ENCODE assay signal across 8 mouse cellular contexts in genomic region chr12:84407874-84408818, GRCm38 (mm10). TPM values are rescaled to one million over a fixed set of nuclear protein-coding genes. Genes with fewer than 3 reads are reported as not detected.
DNase-seq lines count a peak whose midpoint lies in the region; ATAC-seq and TF ChIP-seq lines count a peak whose summit lies in the region.

No protein-coding gene starts in this region.

- peak overlapping the region; percentile 94 for H3K27ac ChIP-seq in left cerebral cortex, adult 2 months
- H3K27ac ChIP-seq in forebrain, embryonic 16.5 days (ENCODE audit: low read length): peak overlapping the region; percentile 46
- peak overlapping the region; percentile 85 for H3K27ac ChIP-seq in intestine, postnatal 0 days (ENCODE audit: low read depth, low read length)
- peak overlapping the region; percentile 69 for H3K27ac ChIP-seq in lung, embryonic 14.5 days (ENCODE audit: low read depth)
- H3K27ac ChIP-seq in olfactory bulb, adult 2 months (ENCODE audit: insufficient read depth, low read depth, low read length): peak overlapping the region; percentile 76

- no peak for TF ChIP-seq POLR2A in olfactory bulb, adult 2 months (IDR thresholded peaks at IDR 0.05; ENCODE audit: insufficient read depth, low read depth, low read length)

- peaks cover 13% of the 10 kb centered on the region for H3K4me1 ChIP-seq in forebrain, embryonic 16.5 days (replicated peaks; ENCODE audit: control insufficient read depth, insufficient read depth, low read length)
- H3K4me1 ChIP-seq in intestine, postnatal 0 days (replicated peaks; ENCODE audit: control insufficient read depth, insufficient read depth, low read length): no peaks in the 10 kb centered on the region
- H3K4me1 ChIP-seq in lung, embryonic 14.5 days (ENCODE audit: insufficient read depth): peaks cover 3% of the 10 kb centered on the region; the same call in 1 of the 2 replicates
- H3K4me1 ChIP-seq in olfactory bulb, adult 2 months (ENCODE audit: control insufficient read depth, insufficient read depth, low read length): no peaks in the 10 kb centered on the region

- H3K9ac ChIP-seq in forebrain, embryonic 16.5 days (replicated peaks; ENCODE audit: low read depth, low read length): peak overlapping the region; percentile 92
- H3K9ac ChIP-seq in intestine, postnatal 0 days (ENCODE audit: low read depth, low read length): peak overlapping the region; percentile 75
- H3K9ac ChIP-seq in lung, embryonic 14.5 days: peak overlapping the region; percentile 74

- intact Hi-C loops in left cerebral cortex, adult 2 months (cut with DNase I): loop anchor here (5.0 kb wide), 1 partner anchor 91 kb away; the partner anchor contains the start of gene Zfp410
- intact Hi-C loops in left cerebral cortex, postnatal 4 days (cut with DNase I): no loop called here

- no peak; the same call in 1 of the 2 replicates for TF ChIP-seq CTCF in left cerebral cortex, adult 2 months (IDR thresholded peaks at IDR 0.05)
- TF ChIP-seq CTCF in intestine, postnatal 0 days (IDR thresholded peaks at IDR 0.05; ENCODE audit: low read depth): no peak; the same call in 1 of the 2 replicates
- TF ChIP-seq CTCF in lung, embryonic 14.5 days (IDR thresholded peaks at IDR 0.05; ENCODE audit: low read depth): no peak
- no peak for TF ChIP-seq CTCF in olfactory bulb, adult 2 months (IDR thresholded peaks at IDR 0.05; ENCODE audit: insufficient read depth, low read depth, low read length)

- peak; percentile 18 to 22 for DNase-seq in left cerebral cortex, adult 2 months (ENCODE audit: extremely low spot score in 1 of 2, low spot score in 2 of 2)
- no peak for DNase-seq in left cerebral cortex, postnatal 4 days
- DNase-seq in c-Kit-positive CD71-positive TER-119-positive erythroid progenitor cells, embryonic 14.5 days (ENCODE audit: low spot score): peak; percentile 47
- peak; percentile 39 for DNase-seq in lung, embryonic 14.5 days
- no peak for DNase-seq in layer of hippocampus, adult 11-12 months (ENCODE audit: low spot score)

- no peaks in the 10 kb centered on the region for H3K9me3 ChIP-seq in forebrain, embryonic 16.5 days (ENCODE audit: control insufficient read depth, low read length)
- H3K9me3 ChIP-seq in intestine, postnatal 0 days (ENCODE audit: control insufficient read depth): no peaks in the 10 kb centered on the region
- H3K9me3 ChIP-seq in lung, embryonic 14.5 days (ENCODE audit: low read depth, low read length): no peaks in the 10 kb centered on the region

- WGBS in forebrain, embryonic 16.5 days: 2% methylated on average over 44 of the region's 52 CpGs
- WGBS in intestine, postnatal 0 days: under 1% methylated on average over 52 of the region's 52 CpGs
- 1% methylated on average over 46 of the region's 52 CpGs for WGBS in lung, embryonic 14.5 days
- 1% methylated on average over 52 of the region's 52 CpGs for WGBS in olfactory bulb, adult 2 months

- H3K4me2 ChIP-seq in forebrain, embryonic 16.5 days (ENCODE audit: low read length): peak overlapping the region; percentile 95
- H3K4me2 ChIP-seq in intestine, postnatal 0 days (replicated peaks; ENCODE audit: low read depth): peak overlapping the region; percentile 95
- peak overlapping the region; percentile 96 for H3K4me2 ChIP-seq in lung, embryonic 14.5 days

- H3K27me3 ChIP-seq in forebrain, embryonic 16.5 days (replicated peaks; ENCODE audit: control insufficient read depth, insufficient read depth, low read length): no peaks in the 10 kb centered on the region
- no peaks in the 10 kb centered on the region for H3K27me3 ChIP-seq in intestine, postnatal 0 days (replicated peaks; ENCODE audit: control insufficient read depth, insufficient read depth, low read length)
- no peaks in the 10 kb centered on the region for H3K27me3 ChIP-seq in lung, embryonic 14.5 days (ENCODE audit: insufficient read depth, low read length)

- H3K36me3 ChIP-seq in forebrain, embryonic 16.5 days (ENCODE audit: control insufficient read depth, insufficient read depth): no peaks in the 10 kb centered on the region
- H3K36me3 ChIP-seq in intestine, postnatal 0 days (ENCODE audit: control insufficient read depth, insufficient read depth): no peaks in the 10 kb centered on the region
- H3K36me3 ChIP-seq in lung, embryonic 14.5 days (ENCODE audit: insufficient read depth): no peaks in the 10 kb centered on the region

- ATAC-seq in forebrain, embryonic 16.5 days: peak; percentile 30
- peak; percentile 46 for ATAC-seq in intestine, postnatal 0 days
- peak; percentile 76 for ATAC-seq in lung, embryonic 14.5 days (ENCODE audit: insufficient read depth)

- peak overlapping the region; percentile 67 for H3K4me3 ChIP-seq in left cerebral cortex, adult 2 months
- H3K4me3 ChIP-seq in forebrain, embryonic 16.5 days (replicated peaks; ENCODE audit: low read length): peak overlapping the region; percentile 88
- H3K4me3 ChIP-seq in intestine, postnatal 0 days (ENCODE audit: low read depth, low read length): peak overlapping the region; percentile 79
- peak overlapping the region; percentile 72 for H3K4me3 ChIP-seq in lung, embryonic 14.5 days (ENCODE audit: low read depth, low read length)
- peak overlapping the region; percentile 92 for H3K4me3 ChIP-seq in olfactory bulb, adult 2 months (ENCODE audit: insufficient read depth, low read depth, low read length)

RNA-seq across cellular contexts. Expression of gene Entpd5, which starts 0.7 kb away (rescaled TPM):
- total RNA-seq in left cerebral cortex, adult 2 months (2021): 10 to 100 TPM; 21.8 to 23.9 TPM
- 10 to 100 TPM; 15.8 to 17.0 TPM for total RNA-seq in left cerebral cortex, postnatal 4 days (2021)
- polyA plus RNA-seq in forebrain, embryonic 16.5 days (2015; fragmentation: Nextera tagmentation; extraction: Ambion mirVana): 10.4 and 10.6 TPM in 2 replicates
- polyA plus RNA-seq in intestine, postnatal 0 days (2015; fragmentation: Nextera tagmentation; extraction: Ambion mirVana): 54.4 and 56.5 TPM in 2 replicates
- polyA plus RNA-seq in lung, embryonic 14.5 days (2014; fragmentation: Nextera tagmentation; extraction: Ambion mirVana): 15.4 and 18.0 TPM in 2 replicates
- not detected in 2 replicates for polyA plus RNA-seq in olfactory bulb, adult 2 months (2012; ENCODE audit: insufficient read depth, insufficient read length, low replicate concordance, missing spikeins)

RNA-seq across cellular contexts. Expression of gene Bbof1, which starts 0.7 kb away (rescaled TPM):
- 10 to 100 TPM; 10.1 TPM for total RNA-seq in left cerebral cortex, adult 2 months (2021)
- 1 to 10 TPM; 6.1 to 8.7 TPM for total RNA-seq in left cerebral cortex, postnatal 4 days (2021)
- polyA plus RNA-seq in forebrain, embryonic 16.5 days (2015; fragmentation: Nextera tagmentation; extraction: Ambion mirVana): 4.5 and 5.0 TPM in 2 replicates
- 0.42 and 0.53 TPM in 2 replicates for polyA plus RNA-seq in intestine, postnatal 0 days (2015; fragmentation: Nextera tagmentation; extraction: Ambion mirVana)
- polyA plus RNA-seq in lung, embryonic 14.5 days (2014; fragmentation: Nextera tagmentation; extraction: Ambion mirVana): 0.96 and 1.5 TPM in 2 replicates
- polyA plus RNA-seq in olfactory bulb, adult 2 months (2012; ENCODE audit: insufficient read depth, insufficient read length, low replicate concordance, missing spikeins): not detected in 2 replicates

RNA-seq across cellular contexts. Expression of gene Rnf113a2, which starts 8.8 kb away (rescaled TPM):
- 10 to 100 TPM; 11.3 to 11.8 TPM for total RNA-seq in left cerebral cortex, adult 2 months (2021)
- 10 to 100 TPM; 11.3 TPM for total RNA-seq in left cerebral cortex, postnatal 4 days (2021)
- polyA plus RNA-seq in forebrain, embryonic 16.5 days (2015; fragmentation: Nextera tagmentation; extraction: Ambion mirVana): 26.9 and 30.1 TPM in 2 replicates
- polyA plus RNA-seq in intestine, postnatal 0 days (2015; fragmentation: Nextera tagmentation; extraction: Ambion mirVana): 17.4 and 18.7 TPM in 2 replicates
- 21.1 and 22.1 TPM in 2 replicates for polyA plus RNA-seq in lung, embryonic 14.5 days (2014; fragmentation: Nextera tagmentation; extraction: Ambion mirVana)
- polyA plus RNA-seq in olfactory bulb, adult 2 months (2012; ENCODE audit: insufficient read depth, insufficient read length, low replicate concordance, missing spikeins): not detected in 2 replicates

RNA-seq across cellular contexts. Expression of gene Aldh6a1, which starts 42.7 kb away (rescaled TPM):
- 10 to 100 TPM; 42.0 to 42.8 TPM for total RNA-seq in left cerebral cortex, adult 2 months (2021)
- 10 to 100 TPM; 25.9 to 26.2 TPM for total RNA-seq in left cerebral cortex, postnatal 4 days (2021)
- polyA plus RNA-seq in forebrain, embryonic 16.5 days (2015; fragmentation: Nextera tagmentation; extraction: Ambion mirVana): 33.3 and 39.9 TPM in 2 replicates
- 13.5 and 15.4 TPM in 2 replicates for polyA plus RNA-seq in intestine, postnatal 0 days (2015; fragmentation: Nextera tagmentation; extraction: Ambion mirVana)
- 32.8 and 35.4 TPM in 2 replicates for polyA plus RNA-seq in lung, embryonic 14.5 days (2014; fragmentation: Nextera tagmentation; extraction: Ambion mirVana)
- not detected in 2 replicates for polyA plus RNA-seq in olfactory bulb, adult 2 months (2012; ENCODE audit: insufficient read depth, insufficient read length, low replicate concordance, missing spikeins)

RNA-seq across cellular contexts. Expression of gene Lin52, which starts 43.1 kb away (rescaled TPM):
- total RNA-seq in left cerebral cortex, adult 2 months (2021): 10 to 100 TPM; 22.8 to 23.8 TPM
- total RNA-seq in left cerebral cortex, postnatal 4 days (2021): 10 to 100 TPM; 12.7 to 15.0 TPM
- 40.3 and 41.4 TPM in 2 replicates for polyA plus RNA-seq in forebrain, embryonic 16.5 days (2015; fragmentation: Nextera tagmentation; extraction: Ambion mirVana)
- polyA plus RNA-seq in intestine, postnatal 0 days (2015; fragmentation: Nextera tagmentation; extraction: Ambion mirVana): 7.9 and 8.0 TPM in 2 replicates
- 21.8 and 22.5 TPM in 2 replicates for polyA plus RNA-seq in lung, embryonic 14.5 days (2014; fragmentation: Nextera tagmentation; extraction: Ambion mirVana)
- not detected in 2 replicates for polyA plus RNA-seq in olfactory bulb, adult 2 months (2012; ENCODE audit: insufficient read depth, insufficient read length, low replicate concordance, missing spikeins)

Comparison
In these comparisons a context has a peak if more than half of its experiments do, and no peak if none do; other contexts are left out.
1. DNase-seq: peak in left cerebral cortex, adult 2 months (2 of 2), c-Kit-positive CD71-positive TER-119-positive erythroid progenitor cells, embryonic 14.5 days (single experiment) and lung, embryonic 14.5 days (single experiment); none in left cerebral cortex, postnatal 4 days (single experiment) and layer of hippocampus, adult 11-12 months (single experiment).
2. RNA of gene Rnf113a2, which starts 8.8 kb away (polyA plus RNA-seq): 26.9 to 30.1 TPM in forebrain, embryonic 16.5 days, 21.1 to 22.1 TPM in lung, embryonic 14.5 days and 17.4 to 18.7 TPM in intestine, postnatal 0 days; not detected in olfactory bulb, adult 2 months; every median in the first group is over 10 times any median in the second.
3. Peak in every context shown above with its lines, with median percentiles within 50 percentile points of each other: H3K27ac ChIP-seq, H3K4me3 ChIP-seq, ATAC-seq, H3K4me2 ChIP-seq and H3K9ac ChIP-seq.